Mouse (Mus musculus) megakaryocyte-erythroid progenitor cell, adult 5 weeks (primary cell): ENCODE data around the gene Ndufs7. TPM values are rescaled to one million over a fixed set of nuclear protein-coding genes. Genes with fewer than 3 reads are reported as not detected.

Experiments used
- polyA plus RNA-seq: library from polyadenylated mRNA; stranded (reverse); fragments of >175 nt; gene quantifications from 2 replicates; pipeline ENCODE4 v1.2.3, GENCODE M21; 2012

Gene Ndufs7
- 178 and 185 TPM in 2 replicates for polyA plus RNA-seq

GRCm38 (mm10) chr10:80248971-80249640 lies at the start of gene Ndufs7:
Ndufs7 (plus strand) TSS chr10:80249121.

GRCm38 (mm10) chr10:80226416-80227165 lies 22.3 kb upstream of the Ndufs7 start, which contains the start of gene Mum1:
Mum1 (plus strand) TSS chr10:80226434.

GRCm38 (mm10) chr10:80260642-80261584 lies 12.0 kb downstream of the Ndufs7 start, which contains the start of the genes Gamt and Dazap1:
Gamt (minus strand) TSS chr10:80261012.
Dazap1 (plus strand) TSS chr10:80261486.

GRCm38 (mm10) chr10:80292251-80293146 lies 43.6 kb downstream of the Ndufs7 start, which contains the start of gene Rps15:
Rps15 (plus strand) TSS chr10:80292453.

GRCm38 (mm10) chr10:80295618-80296425 lies 46.9 kb downstream of the Ndufs7 start, which contains the start of gene Apc2:
Apc2 (plus strand) TSS chr10:80295977.

Other genes starting within 250 kb of the Ndufs7 start
- 397 and 427 TPM in 2 replicates for gene Arhgap45, start 232.5 kb upstream of the Ndufs7 start, polyA plus RNA-seq
- 217 and 273 TPM in 2 replicates for gene Polr2e, start 209.3 kb upstream of the Ndufs7 start, polyA plus RNA-seq
- 1,103 and 1,136 TPM in 2 replicates for gene Gpx4, start 202.0 kb upstream of the Ndufs7 start, polyA plus RNA-seq
- 77.6 and 78.0 TPM in 2 replicates for gene Sbno2, start 143.6 kb upstream of the Ndufs7 start, polyA plus RNA-seq
- gene Stk11, start 133.3 kb upstream of the Ndufs7 start, polyA plus RNA-seq = 176 and 185 TPM in 2 replicates
- gene Atp5d, start 110.5 kb upstream of the Ndufs7 start, polyA plus RNA-seq = 1,245 and 1,266 TPM in 2 replicates
- 32.3 and 53.4 TPM in 2 replicates for gene Cbarp, start 108.3 kb upstream of the Ndufs7 start, polyA plus RNA-seq
- gene Midn, start 100.8 kb upstream of the Ndufs7 start, polyA plus RNA-seq = 312 and 336 TPM in 2 replicates
- 43.7 and 63.7 TPM in 2 replicates for gene Cirbp, start 83.1 kb upstream of the Ndufs7 start, polyA plus RNA-seq
- gene 1600002K03Rik, start 76.2 kb upstream of the Ndufs7 start, polyA plus RNA-seq = 9.2 and 11.3 TPM in 2 replicates
- gene Efna2, start 69.6 kb upstream of the Ndufs7 start, polyA plus RNA-seq = 1.1 and 2.4 TPM in 2 replicates
- gene Mum1, start 22.7 kb upstream of the Ndufs7 start, polyA plus RNA-seq = 29.1 and 31.3 TPM in 2 replicates
- 5.0 and 5.2 TPM in 2 replicates for gene Gamt, start 11.9 kb downstream of the Ndufs7 start, polyA plus RNA-seq
- gene Dazap1, start 12.4 kb downstream of the Ndufs7 start, polyA plus RNA-seq = 594 and 636 TPM in 2 replicates
- 9,463 and 9,670 TPM in 2 replicates for gene Rps15, start 43.3 kb downstream of the Ndufs7 start, polyA plus RNA-seq
- gene Apc2, start 46.9 kb downstream of the Ndufs7 start, polyA plus RNA-seq = 0.43 and 0.77 TPM in 2 replicates
- 74.9 and 88.4 TPM in 2 replicates for gene 2310011J03Rik, start 71.4 kb downstream of the Ndufs7 start, polyA plus RNA-seq
- gene Pcsk4, start 80.4 kb downstream of the Ndufs7 start, polyA plus RNA-seq = 18.0 and 23.1 TPM in 2 replicates
- 13.1 and 18.3 TPM in 2 replicates for gene Reep6, start 80.8 kb downstream of the Ndufs7 start, polyA plus RNA-seq
- gene Adamtsl5, start 99.3 kb downstream of the Ndufs7 start, polyA plus RNA-seq = 7.0 and 10.4 TPM in 2 replicates
- gene Plk5, start 107.3 kb downstream of the Ndufs7 start, polyA plus RNA-seq = 0.23 and 0.25 TPM in 2 replicates
- 29.8 and 33.4 TPM in 2 replicates for gene Mex3d, start 138.5 kb downstream of the Ndufs7 start, polyA plus RNA-seq
- 234 and 278 TPM in 2 replicates for gene Mbd3, start 150.4 kb downstream of the Ndufs7 start, polyA plus RNA-seq
- gene Uqcr11, start 157.7 kb downstream of the Ndufs7 start, polyA plus RNA-seq = 1,352 and 1,389 TPM in 2 replicates
- 552 and 623 TPM in 2 replicates for gene Tcf3, start 184.5 kb downstream of the Ndufs7 start, polyA plus RNA-seq
- gene Onecut3, start 245.7 kb downstream of the Ndufs7 start, polyA plus RNA-seq = 0.01 and 0.04 TPM in 2 replicates